Mouse (Mus musculus) limb, embryonic 10.5 days (tissue): ENCODE data around the gene Hira. TPM values are rescaled to one million over a fixed set of nuclear protein-coding genes. Genes with fewer than 3 reads are reported as not detected.
"Not testable (repeated sequence)": the region's sequence is repeated elsewhere in the genome, so short reads cannot be mapped to it uniquely, and the experiment has no call there.

Experiments
- DNase-seq: peaks from one replicate; pipeline ENCODE4 v3.0.0-alpha.2; 2017; ENCODE audit warnings: low spot score
- H3K27ac ChIP-seq: fragments of 300-500 bp; sonication (generic); 2 replicates; pipeline ENCODE4 v1.5.1; 2016; ENCODE audit warnings: mild to moderate bottlenecking
- H3K27me3 ChIP-seq: fragments of 300-500 bp; sonication (generic); 2 replicates; pipeline ENCODE4 v1.6.1; 2016; ENCODE audit warnings: low read depth, mild to moderate bottlenecking; ENCODE audit not compliant: poor library complexity, severe bottlenecking
- H3K36me3 ChIP-seq: fragments of 300-500 bp; sonication (generic); 2 replicates; pipeline ENCODE4 v1.6.1; 2016; ENCODE audit warnings: mild to moderate bottlenecking, moderate library complexity
- H3K4me1 ChIP-seq: fragments of 300-500 bp; sonication (generic); 2 replicates; pipeline ENCODE4 v1.6.1; 2016
- H3K4me3 ChIP-seq: fragments of 300-500 bp; sonication (generic); 2 replicates; pipeline ENCODE4 v1.5.1; 2016; ENCODE audit warnings: mild to moderate bottlenecking, moderate library complexity
- H3K9me3 ChIP-seq: fragments of 300-500 bp; sonication (generic); replicated peaks from 2 replicates; pipeline ENCODE4 v1.6.1; 2016; ENCODE audit warnings: mild to moderate bottlenecking
- WGBS: fragments of 180-500 bp; shearing (Covaris S2); methylation state at CpG from one replicate; pipeline ENCODE4 v1.1.7; 2016; 5-methylcytosine and 5-hydroxymethylcytosine counted together
- polyA plus RNA-seq: library from polyadenylated mRNA; unstranded; fragments of >200 nt; fragmentation: Nextera tagmentation; extraction: Ambion mirVana; gene quantifications from 2 replicates; pipeline ENCODE4 v1.2.1, GENCODE M21; 2016

Gene Hira
- 23.3 and 25.6 TPM in 2 replicates for polyA plus RNA-seq

- H3K4me3 ChIP-seq, result peak within 1 kb of the TSS; percentile 98
These were observed at the start of gene Hira, which contains the start of gene Mrpl40 for GRCm38 (mm10) chr16:18876442-18877308. Gene Hira, plus strand, starts transcription at chr16:18877037. Gene Mrpl40, minus strand, starts transcription at chr16:18876862.

GRCm38 (mm10) chr16:18828630-18829029 lies 48.2 kb upstream of the Hira start:
- Histone ChIP-seq H3K9me3 (no peaks in the 10 kb centered on the region), H3K27me3 (no peaks in the 10 kb centered on the region), H3K4me3 (no peak overlapping the region), H3K27ac (no peak overlapping the region), H3K4me1 (no peaks in the 10 kb centered on the region), H3K36me3 (peaks cover 99% of the 10 kb centered on the region)
- 88% methylated on average over 3 of the region's 3 CpGs for WGBS
- no peak for DNase-seq

More at GRCm38 (mm10) chr16:18876442-18877308, at the start of gene Hira, which contains the start of gene Mrpl40:
- WGBS, result under 1% methylated on average over 88 of the region's 93 CpGs
- H3K27ac ChIP-seq, result peak within 1 kb of the TSS; percentile 97
- no peaks in the 10 kb centered on the region for H3K9me3 ChIP-seq
- H3K36me3 ChIP-seq, result peaks cover 60% of the 10 kb centered on the region
- peaks cover 9% of the 10 kb centered on the region for H3K4me1 ChIP-seq
- H3K27me3 ChIP-seq, result no peaks in the 10 kb centered on the region
- peak; percentile 96 for DNase-seq

GRCm38 (mm10) chr16:18829102-18829501 lies 47.7 kb upstream of the Hira start:
- Histone ChIP-seq H3K4me1 (no peaks in the 10 kb centered on the region), H3K36me3 (peaks cover 99% of the 10 kb centered on the region), H3K27me3 (no peaks in the 10 kb centered on the region), H3K4me3 (no peak overlapping the region), H3K27ac (no peak overlapping the region), H3K9me3 (no peaks in the 10 kb centered on the region)
- no peak for DNase-seq
- WGBS, result 93% methylated on average over 6 of the region's 6 CpGs

- no peaks in the 10 kb centered on the region for H3K27me3 ChIP-seq
- no peaks in the 10 kb centered on the region for H3K9me3 ChIP-seq
- DNase-seq, result no peak
- H3K4me3 ChIP-seq, result no peak overlapping the region
- WGBS, result 67% methylated on average over 2 of the region's 2 CpGs
- H3K27ac ChIP-seq, result no peak overlapping the region
- H3K36me3 ChIP-seq, result peaks cover 75% of the 10 kb centered on the region
- H3K4me1 ChIP-seq, result peaks cover 5% of the 10 kb centered on the region
These were observed 43.4 kb upstream of the Hira start for GRCm38 (mm10) chr16:18833486-18833885.

DNA sequence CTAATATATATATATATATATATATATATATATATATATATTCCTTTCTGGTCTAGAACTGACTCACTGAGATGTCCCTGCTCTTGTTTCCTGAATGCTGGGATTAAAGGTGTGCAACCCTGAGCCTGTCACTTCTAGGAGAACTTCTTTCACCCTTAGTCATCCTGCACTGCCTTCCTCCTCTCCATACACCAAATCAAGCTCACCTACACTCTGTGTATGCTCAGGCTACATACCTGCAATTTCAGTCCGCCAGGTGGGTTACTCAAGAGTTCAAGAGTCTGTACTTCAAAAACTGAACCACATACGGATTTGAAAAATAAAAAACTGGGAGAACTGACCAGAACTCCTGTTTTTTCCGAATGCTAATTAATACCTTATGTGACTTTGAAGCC lies 40.8 kb upstream of the Hira start:
- H3K9me3 ChIP-seq, result no peaks in the 10 kb centered on the region
- H3K4me3 ChIP-seq, result peak overlapping the region; percentile 96
- DNase-seq, result no peak
- H3K4me1 ChIP-seq, result peaks cover 5% of the 10 kb centered on the region
- no peaks in the 10 kb centered on the region for H3K27me3 ChIP-seq
- peak overlapping the region; percentile 92; the same call in 1 of the 2 replicates for H3K27ac ChIP-seq
- H3K36me3 ChIP-seq, result peaks cover 61% of the 10 kb centered on the region
- 24% methylated on average over 3 of the region's 3 CpGs for WGBS

- peak within 1 kb of the TSS; percentile 96 for H3K4me3 ChIP-seq
- H3K36me3 ChIP-seq, result peaks cover 56% of the 10 kb centered on the region
- WGBS, result under 1% methylated on average over 46 of the region's 46 CpGs
- DNase-seq, result peak; percentile 90
- peaks cover 5% of the 10 kb centered on the region for H3K4me1 ChIP-seq
- peak within 1 kb of the TSS; percentile 92 for H3K27ac ChIP-seq
- H3K9me3 ChIP-seq, result no peaks in the 10 kb centered on the region
- H3K27me3 ChIP-seq, result no peaks in the 10 kb centered on the region
These were observed 40.2 kb upstream of the Hira start, which contains the start of the genes 2510002D24Rik and Gm28539 for GRCm38 (mm10) chr16:18836468-18837208. Gene 2510002D24Rik, plus strand, starts transcription at chr16:18836578. Gene Gm28539, plus strand, starts transcription at chr16:18836584.

- DNase-seq, result no peak
- 94% methylated on average over 4 of the region's 4 CpGs for WGBS
- Histone ChIP-seq H3K27me3 (no peaks in the 10 kb centered on the region), H3K27ac (no peak overlapping the region), H3K4me1 (peaks cover 5% of the 10 kb centered on the region), H3K36me3 (peaks cover 39% of the 10 kb centered on the region), H3K9me3 (no peaks in the 10 kb centered on the region), H3K4me3 (no peak overlapping the region)
These were observed 38.5 kb upstream of the Hira start for GRCm38 (mm10) chr16:18838346-18838745.

DNA sequence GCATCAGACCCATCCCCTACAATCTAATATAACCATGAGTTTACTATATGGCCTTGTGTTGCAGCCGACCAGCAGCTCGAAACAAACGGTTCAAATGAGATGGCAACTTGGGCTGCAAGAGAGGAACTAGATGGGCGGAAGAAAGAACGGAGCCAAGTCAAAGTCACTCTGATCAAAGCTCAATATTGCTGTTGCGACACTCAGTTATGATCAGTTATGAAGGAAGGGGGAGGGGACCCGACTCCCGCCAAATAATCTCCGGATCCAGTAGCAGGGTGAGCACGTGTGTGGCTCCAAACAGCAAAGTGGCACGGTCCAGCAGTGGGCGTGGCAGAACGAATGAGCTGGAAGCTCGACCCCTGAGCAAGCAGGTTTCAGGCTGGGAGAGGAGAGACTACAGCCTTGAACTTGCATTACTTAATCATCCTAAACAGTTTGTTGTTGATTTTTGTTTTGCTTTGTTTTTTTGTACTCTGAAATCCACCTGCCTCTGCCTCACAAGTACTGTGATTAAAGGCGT lies 30.5 kb upstream of the Hira start:
- no peak for DNase-seq
- 86% methylated on average over 15 of the region's 15 CpGs for whole genome bisulfite sequencing
- no peaks in the 10 kb centered on the region for H3K4me1 ChIP-seq
- no peaks in the 10 kb centered on the region for H3K9me3 ChIP-seq
- H3K4me3 ChIP-seq, result no peak overlapping the region
- H3K36me3 ChIP-seq, result no peaks in the 10 kb centered on the region
- H3K27me3 ChIP-seq, result no peaks in the 10 kb centered on the region
- H3K27ac ChIP-seq, result no peak overlapping the region

DNA sequence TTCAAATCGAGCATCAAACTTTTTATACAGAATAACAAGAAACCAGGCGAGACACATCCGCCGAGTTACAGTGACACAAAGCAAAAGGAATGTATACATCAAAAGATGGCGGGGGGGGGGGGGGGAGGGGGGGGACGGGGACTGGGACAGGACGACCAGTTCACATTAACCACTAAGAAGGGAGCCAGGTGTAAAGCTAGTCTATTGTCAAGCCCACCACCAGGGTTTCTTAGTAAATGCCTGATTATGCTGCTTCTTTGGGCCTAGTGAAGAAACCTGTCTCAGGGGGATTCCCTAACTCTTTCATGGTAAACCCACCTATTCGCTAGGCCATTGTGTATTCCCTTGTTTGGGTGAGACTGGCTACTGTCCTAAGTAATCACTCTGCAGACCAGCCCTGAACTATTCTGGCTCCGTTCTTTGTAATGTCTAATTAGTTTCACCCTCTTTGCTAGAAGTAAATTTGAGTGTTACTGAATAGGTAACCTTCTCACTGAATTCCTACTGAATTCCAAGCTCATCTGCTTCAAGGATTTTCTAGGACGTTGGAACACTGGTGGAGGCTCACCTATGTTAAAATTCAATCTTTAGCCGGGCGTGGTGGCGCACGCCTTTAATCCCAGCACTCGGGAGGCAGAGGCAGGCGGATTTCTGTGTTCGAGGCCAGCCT lies 27.2 kb upstream of the Hira start:
- WGBS, result 88% methylated on average over 16 of the region's 17 CpGs
- not testable (repeated sequence) for H3K4me1 ChIP-seq, H3K4me3 ChIP-seq, DNase-seq, H3K27me3 ChIP-seq, H3K9me3 ChIP-seq, H3K36me3 ChIP-seq, H3K27ac ChIP-seq

DNA sequence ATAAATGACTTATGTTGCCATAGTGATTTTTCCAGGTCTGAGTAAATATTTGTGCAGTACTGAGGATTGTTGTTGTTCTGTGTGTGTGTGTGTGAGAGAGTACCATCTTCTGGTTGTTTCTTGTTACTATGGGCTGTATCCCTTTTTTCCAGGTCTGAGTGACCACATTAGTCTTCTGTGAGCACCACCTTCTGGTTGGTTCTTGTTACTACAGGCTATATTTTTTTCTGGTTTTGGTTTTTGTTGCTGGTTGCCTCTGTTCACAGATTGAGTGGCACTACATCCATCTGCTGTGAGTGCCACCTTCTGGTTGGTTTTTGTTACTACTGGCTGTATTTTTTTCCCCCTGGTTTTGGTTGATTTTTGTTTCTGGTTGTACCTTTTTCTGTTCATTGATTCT lies 18.3 kb upstream of the Hira start:
- no peak overlapping the region for H3K27ac ChIP-seq
- H3K4me3 ChIP-seq, result no peak overlapping the region
- H3K27me3 ChIP-seq, result no peaks in the 10 kb centered on the region
- no peaks in the 10 kb centered on the region for H3K36me3 ChIP-seq
- H3K9me3 ChIP-seq, result no peaks in the 10 kb centered on the region
- H3K4me1 ChIP-seq, result no peaks in the 10 kb centered on the region
- no peak for DNase-seq

DNA sequence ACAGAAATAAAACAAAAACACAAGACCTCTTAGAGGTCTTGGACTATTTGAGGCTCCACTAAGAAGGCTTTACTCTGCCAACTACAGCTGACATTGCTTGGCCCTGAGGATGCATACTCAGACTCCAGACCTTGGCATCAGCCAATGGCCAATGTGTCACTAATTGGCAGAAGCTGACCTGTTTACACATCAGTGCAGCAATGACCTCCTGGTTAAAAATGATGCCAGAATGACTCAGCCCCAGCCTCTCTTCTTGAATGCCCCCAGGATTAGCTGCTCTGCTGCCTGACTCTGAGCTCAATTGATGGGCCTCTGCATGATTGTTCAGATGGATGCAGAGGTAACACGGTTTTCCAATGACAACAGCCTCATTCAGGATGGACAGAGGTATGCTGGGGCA lies 16.7 kb upstream of the Hira start:
- Histone ChIP-seq H3K27ac (no peak overlapping the region), H3K9me3 (no peaks in the 10 kb centered on the region), H3K27me3 (no peaks in the 10 kb centered on the region), H3K4me1 (no peaks in the 10 kb centered on the region), H3K4me3 (no peak overlapping the region), H3K36me3 (no peaks in the 10 kb centered on the region)
- no peak for DNase-seq
- 78% methylated on average over 1 of the region's 1 CpGs for WGBS

GRCm38 (mm10) chr16:18870495-18870894 lies 6.3 kb upstream of the Hira start:
- H3K36me3 ChIP-seq, result peaks cover 51% of the 10 kb centered on the region
- not testable (repeated sequence) for H3K9me3 ChIP-seq, H3K4me1 ChIP-seq, DNase-seq, H3K27ac ChIP-seq, H3K4me3 ChIP-seq, H3K27me3 ChIP-seq
- 89% methylated on average over 1 of the region's 1 CpGs for WGBS
